Mouse (Mus musculus) adrenal gland, postnatal 4 days (tissue): Measurements from ENCODE around the gene Serinc2. TPM values are rescaled to one million over a fixed set of nuclear protein-coding genes. Genes with fewer than 3 reads are reported as not detected.

ENCODE experiments used
- DNase-seq, 2 experiments: peaks; one replicate each; pipeline ENCODE4 v3.0.0; 2021 to 2022; ENCODE audit warnings: low spot score in 2 of 2, mixed read lengths in 2 of 2
- long read RNA-seq, 2 experiments: library from polyadenylated mRNA; stranded (forward); transcript quantifications; one replicate each; pipeline ENCODE4 v2.0.0; 2021
- total RNA-seq, 2 experiments: library from RNA; stranded (reverse); gene quantifications; 2 replicates each; pipeline ENCODE4 v1.2.3; 2021

Serinc2 gene
- total RNA-seq, result 1 to 10 TPM; 2.5 to 4.2 TPM
- long read RNA-seq, experiment 1, partial matches to known transcripts, result 0 of 4 reads
- long read RNA-seq, experiment 1, other reads (novel, unspliced or antisense), result 1 of 4 reads
- long read RNA-seq, experiment 2, transcript Serinc2-201 (10 exons, 1,878 nt), result major isoform, 6 of 6 reads
- long read RNA-seq, experiment 2, partial matches to known transcripts, result 0 of 6 reads
- long read RNA-seq, experiment 2, other reads (novel, unspliced or antisense), result 0 of 6 reads

DNA sequence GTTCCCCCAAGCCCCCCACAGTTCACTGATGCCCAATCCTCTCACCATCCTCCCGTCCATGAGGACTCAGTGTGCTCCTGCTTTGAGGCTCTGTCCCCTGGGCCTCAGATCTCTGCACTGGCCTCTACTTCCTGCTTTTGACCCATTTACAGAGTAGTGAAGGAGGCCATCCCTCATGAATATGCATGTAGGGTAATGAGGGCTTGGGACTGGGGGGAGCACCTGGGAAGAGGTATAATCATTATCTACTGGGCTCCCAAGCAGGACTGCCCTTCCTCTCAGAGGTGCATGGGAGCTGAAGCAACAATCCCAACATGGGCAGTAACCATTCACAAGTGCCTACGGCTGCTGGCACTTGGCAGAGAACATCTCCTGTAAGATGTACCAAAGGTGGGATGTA is at the start of gene Serinc2:
TSS of gene Serinc2 (minus strand) at position 101 of the 400 bp plus-strand sequence.
- DNase-seq, result no peak

- DNase-seq, result no peak
These were observed 48.4 kb upstream of the Serinc2 start for GRCm38 (mm10) chr4:130327366-130327765.

DNA sequence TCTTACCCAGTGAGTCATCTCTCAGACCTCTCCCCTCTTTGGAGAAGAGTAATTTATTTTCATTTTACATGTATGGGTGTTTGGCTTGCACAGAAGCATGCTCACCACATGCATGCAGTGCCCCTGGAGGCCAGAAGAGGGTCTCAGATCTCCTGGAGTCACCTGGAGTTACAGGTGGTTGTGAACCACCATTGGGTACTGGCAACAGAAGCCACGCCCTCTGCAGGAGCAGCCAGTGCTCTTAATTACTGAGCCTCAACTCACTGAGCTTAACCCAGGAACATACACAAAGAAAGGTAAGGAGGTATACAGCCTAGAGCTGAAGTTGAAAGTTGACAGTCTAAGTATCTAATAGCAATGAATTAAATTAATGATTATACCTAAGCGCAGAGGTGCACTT is 46.4 kb upstream of the Serinc2 start:
- DNase-seq, result no peak

- DNase-seq, result no peak
These were observed 44.6 kb upstream of the Serinc2 start for GRCm38 (mm10) chr4:130323607-130324006.

- no peak for DNase-seq
These were observed 44.2 kb upstream of the Serinc2 start for GRCm38 (mm10) chr4:130323165-130323564.

- no peak for DNase-seq
These were observed 43.6 kb upstream of the Serinc2 start for GRCm38 (mm10) chr4:130322567-130322966.

DNA sequence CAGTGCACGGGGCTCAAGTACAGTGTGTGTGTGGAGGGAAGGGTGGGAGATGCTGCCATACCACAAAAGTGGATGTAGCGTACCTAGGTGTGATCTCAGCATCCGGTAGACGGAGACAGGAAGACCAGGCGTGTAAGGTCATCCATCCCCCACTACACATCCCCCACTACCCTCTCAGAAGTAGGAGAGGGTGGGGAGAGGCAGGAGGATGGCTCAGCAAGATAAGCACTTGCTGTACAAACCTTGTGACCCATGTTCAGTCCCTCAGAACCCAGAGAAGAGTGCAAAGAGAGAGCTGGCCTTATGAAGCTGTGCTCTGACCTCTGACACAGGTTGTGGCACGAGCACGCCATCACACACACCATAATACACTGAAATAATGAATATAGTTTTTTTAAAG is 42.6 kb upstream of the Serinc2 start:
- no peak for DNase-seq

- no peak for DNase-seq
These were observed 40.6 kb upstream of the Serinc2 start for GRCm38 (mm10) chr4:130319564-130319963.

GRCm38 (mm10) chr4:130318122-130318521 is 39.1 kb upstream of the Serinc2 start:
- DNase-seq, result no peak

DNA sequence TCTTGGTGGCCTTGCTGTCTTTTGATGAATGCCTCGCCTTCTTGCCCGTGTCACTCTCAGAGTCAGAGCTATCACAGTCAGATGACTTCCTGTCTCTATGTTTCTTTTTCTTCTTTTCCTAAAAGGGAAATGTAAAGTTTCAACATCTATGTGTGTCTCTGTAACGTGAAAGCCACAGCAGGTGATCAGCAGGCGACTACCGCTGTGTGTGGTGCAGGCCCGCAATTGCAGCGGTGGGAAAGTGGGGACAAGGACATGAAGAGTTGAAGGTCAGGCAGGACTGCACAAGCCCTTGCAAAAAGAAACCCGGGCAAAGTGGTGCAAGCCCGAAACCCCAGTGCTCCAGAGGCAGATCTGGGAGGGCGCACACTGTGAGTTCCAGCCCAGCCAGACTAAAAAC is 37.7 kb upstream of the Serinc2 start:
- DNase-seq, result no peak

DNA sequence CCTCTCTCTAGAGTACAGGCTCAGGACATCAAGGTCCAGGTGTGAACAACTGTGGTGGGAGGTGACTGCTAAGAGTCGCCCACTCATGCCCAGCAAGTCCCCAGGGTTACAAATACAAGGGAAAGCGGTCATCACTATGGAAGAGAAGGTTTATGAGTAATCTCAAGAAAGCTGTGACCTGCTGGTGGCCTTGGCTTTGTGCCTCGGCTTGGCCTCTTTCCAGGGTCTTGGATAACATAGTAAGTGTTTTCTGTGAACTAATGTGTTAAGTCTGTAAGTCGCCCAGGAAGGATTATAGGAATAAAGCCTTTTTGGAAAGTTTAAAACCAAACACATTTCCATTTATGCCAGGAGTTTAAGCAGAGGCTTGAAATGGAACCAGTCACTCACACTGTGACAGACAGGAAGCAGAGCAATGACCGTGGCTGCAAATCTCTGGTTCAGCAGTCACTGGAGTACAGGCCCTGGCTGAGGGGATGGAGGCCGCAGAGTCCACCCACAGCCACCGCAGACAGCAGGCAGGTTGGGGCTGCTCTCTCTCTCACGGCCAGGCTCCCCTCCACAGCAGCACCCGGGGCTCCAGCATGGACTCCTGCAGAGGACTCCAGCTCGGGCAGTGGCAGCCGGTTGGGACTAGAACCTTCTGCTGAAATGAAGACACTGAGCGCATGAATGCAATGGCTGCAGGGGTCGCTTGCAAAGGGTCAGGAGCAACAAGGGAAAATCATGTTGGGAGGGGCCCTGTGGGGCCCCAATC is 36.9 kb upstream of the Serinc2 start:
- peak; percentile 37 to 49 for DNase-seq

- DNase-seq, result no peak
These were observed 34.5 kb upstream of the Serinc2 start for GRCm38 (mm10) chr4:130313552-130313951.

- DNase-seq, result no peak
These were observed 33.5 kb upstream of the Serinc2 start for GRCm38 (mm10) chr4:130312526-130312925.

DNA sequence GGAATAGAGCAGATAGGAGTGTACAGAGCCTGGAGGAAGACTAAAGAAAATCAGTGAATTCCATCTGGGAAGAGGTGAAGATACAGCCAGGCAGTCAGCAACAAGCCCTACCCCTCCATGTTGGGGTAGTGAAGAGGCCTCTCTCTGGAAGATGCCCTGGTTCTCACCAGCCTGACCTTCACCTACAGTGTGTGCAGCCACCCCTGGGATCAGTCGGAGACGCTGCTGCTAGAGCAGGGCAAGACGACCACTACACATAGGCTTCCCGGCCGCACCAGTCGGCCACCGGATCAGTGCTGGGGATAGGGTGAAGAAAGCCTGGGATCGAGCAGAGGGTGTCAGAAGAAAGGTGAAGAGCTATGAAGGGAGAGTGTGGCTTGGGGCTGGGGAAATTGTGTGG is 30.2 kb upstream of the Serinc2 start:
- no peak for DNase-seq

DNA sequence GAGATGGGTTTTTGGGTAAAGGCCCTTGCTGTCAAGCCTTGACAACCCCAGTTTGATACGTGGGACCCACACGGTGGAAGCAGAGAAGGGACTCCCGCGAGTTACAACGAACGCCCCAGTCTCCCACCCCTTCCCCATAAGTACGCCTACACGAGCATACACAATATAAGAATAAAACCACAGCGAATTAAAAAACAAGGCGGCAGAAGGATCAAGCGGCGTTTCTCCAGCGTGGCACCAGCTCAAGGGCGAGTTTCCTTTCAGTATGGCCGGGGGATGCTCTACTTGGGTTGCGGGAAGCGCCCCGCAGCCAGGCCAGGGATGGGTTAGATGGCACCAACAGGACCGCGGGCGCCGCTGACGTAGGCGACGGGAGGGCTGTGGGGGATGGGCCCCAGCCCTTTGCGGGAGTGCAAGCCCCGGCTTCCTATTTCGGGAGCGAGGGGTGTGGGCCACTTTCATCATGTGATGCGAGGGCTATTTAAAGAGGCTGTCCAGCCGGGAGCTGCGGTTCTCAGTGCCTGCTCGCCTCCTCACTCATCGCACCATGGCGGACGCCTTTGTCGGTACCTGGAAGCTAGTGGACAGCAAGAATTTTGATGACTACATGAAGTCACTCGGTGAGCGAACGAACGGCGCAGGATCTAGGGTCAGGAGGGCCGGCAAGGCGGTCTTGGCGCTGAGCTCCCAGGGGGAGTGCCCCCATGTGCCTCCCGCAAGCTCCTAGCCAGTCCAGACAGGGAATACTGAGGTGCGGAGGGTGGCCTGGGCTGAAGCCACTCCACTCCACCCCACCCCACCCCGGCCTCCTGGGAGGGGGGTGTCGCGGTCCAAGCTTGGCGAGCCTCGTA is 29.5 kb upstream of the Serinc2 start, which contains the start of the genes Fabp3 and Gm10570:
TSS of gene Fabp3 (plus strand) at position 365 of the 851 bp plus-strand sequence.
TSS of gene Gm10570 (minus strand) at position 444 of the 851 bp plus-strand sequence.
- no peak for DNase-seq

- no peak for DNase-seq
These were observed 28.8 kb upstream of the Serinc2 start for GRCm38 (mm10) chr4:130307851-130308230.

GRCm38 (mm10) chr4:130306796-130307630 is 28.0 kb upstream of the Serinc2 start:
- no peak for DNase-seq

DNA sequence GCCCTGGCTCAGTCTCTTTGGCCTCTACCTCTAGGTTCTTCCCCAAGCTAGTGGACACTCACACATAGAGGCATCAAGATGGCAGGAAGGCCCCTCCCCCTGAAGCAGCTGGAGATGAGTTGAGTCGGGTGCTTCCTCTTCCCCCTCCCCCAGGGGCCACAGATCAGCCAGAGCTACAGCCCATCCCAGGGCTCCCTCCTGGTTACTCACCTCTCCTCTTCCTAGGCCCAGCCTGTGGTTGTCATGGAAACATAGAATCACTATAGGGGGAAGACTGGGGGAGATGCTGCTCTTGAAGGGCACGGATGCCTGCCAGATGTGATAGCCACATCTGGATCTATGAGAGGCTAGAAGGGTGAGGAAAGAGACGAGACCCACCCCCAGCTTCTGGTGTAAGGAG is 25.7 kb upstream of the Serinc2 start:
- no peak for DNase-seq

- no peak for DNase-seq
These were observed 23.4 kb upstream of the Serinc2 start for GRCm38 (mm10) chr4:130302285-130302870.

GRCm38 (mm10) chr4:130299629-130300018 is 20.6 kb upstream of the Serinc2 start:
- DNase-seq, result no peak
